Mouse (Mus musculus): ENCODE data around the gene Slc10a1.

DNA sequence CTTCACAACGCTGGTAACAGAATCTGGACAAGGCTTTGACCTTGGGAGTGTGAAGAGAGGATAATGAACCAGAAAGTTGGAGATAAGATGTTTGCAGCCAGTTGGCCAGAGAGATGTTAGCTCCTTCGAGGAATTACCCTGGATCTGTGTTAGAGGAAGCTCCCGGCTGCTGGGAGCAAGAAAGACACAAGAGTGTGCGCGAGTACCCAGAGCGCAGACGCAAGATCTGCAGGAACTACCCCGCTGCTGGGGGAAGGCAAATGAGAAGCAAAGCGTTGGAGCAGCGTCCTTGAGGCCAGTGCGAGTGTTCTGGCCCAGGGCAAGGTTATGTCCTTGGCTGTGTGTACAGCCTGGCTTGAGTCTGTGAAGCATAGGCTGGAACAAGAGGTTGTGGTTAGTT is 45.0 kb upstream of the Slc10a1 start:
- TF ChIP-seq MYOG (IDR thresholded peaks at IDR 0.05; ENCODE audit: control insufficient read depth in 1 of 3, insufficient read depth in 1 of 3, insufficient read length in 2 of 3, low read depth in 2 of 3) (no peak), USF1 (IDR thresholded peaks at IDR 0.05; ENCODE audit: low read depth) (no peak), TCF12 (IDR thresholded peaks at IDR 0.05; ENCODE audit: insufficient read depth, poor library complexity, severe bottlenecking) (no peak), POLR2A (IDR thresholded peaks at IDR 0.05; ENCODE audit: insufficient read length, low read depth) (no peak), E2F4 (IDR thresholded peaks at IDR 0.05; ENCODE audit: insufficient read depth) (no peak)
